Mouse (Mus musculus): Measurements from ENCODE around the gene Lrmp. TPM values are rescaled to one million over a fixed set of nuclear protein-coding genes. Genes with fewer than 3 reads are reported as not detected.
A peak's percentile ranks its signal among the peaks of the same experiment; 100 is the strongest.
"Not testable (repeated sequence)": the region's sequence is repeated elsewhere in the genome, so short reads cannot be mapped to it uniquely, and the experiment has no call there.

The Lrmp gene
- polyA plus RNA-seq, 1 experiment from 2014 or later = 3.9 TPM

- Histone ChIP-seq H3K27me3 (replicated peaks; ENCODE audit: insufficient read depth, low read length) (no peaks in the 10 kb centered on the region), H3K9me3 (ENCODE audit: low read length) (no peaks in the 10 kb centered on the region), H3K4me3 (ENCODE audit: low read depth, low read length) (no peak overlapping the region), H3K4me1 (ENCODE audit: insufficient read depth, low read depth, low read length) (no peaks in the 10 kb centered on the region), H3K36me3 (ENCODE audit: insufficient read depth, low read length) (no peaks in the 10 kb centered on the region), H3K27ac (ENCODE audit: low read length) (no peak overlapping the region), H3K9ac (replicated peaks; ENCODE audit: low read depth) (no peak overlapping the region), H3K4me2 (replicated peaks; ENCODE audit: low read depth, low read length) (no peak overlapping the region)
- ATAC-seq (no peak), DNase-seq (ENCODE audit: low spot score) (no peak)
- no peak for TF ChIP-seq CTCF (IDR thresholded peaks at IDR 0.05)
- no peak for TF ChIP-seq EP300 (IDR thresholded peaks at IDR 0.05)
- WGBS = 81% methylated on average over 5 of the region's 5 CpGs
These were observed 16.5 kb downstream of the Lrmp start for GRCm38 (mm10) chr6:145131991-145132390.

- not testable (repeated sequence) for H3K9ac ChIP-seq (replicated peaks; ENCODE audit: low read depth); H3K4me1 ChIP-seq (ENCODE audit: insufficient read depth, low read depth, low read length); ATAC-seq; H3K27ac ChIP-seq (ENCODE audit: low read length); H3K4me3 ChIP-seq (ENCODE audit: low read depth, low read length); H3K36me3 ChIP-seq (ENCODE audit: insufficient read depth, low read length); H3K4me2 ChIP-seq (replicated peaks; ENCODE audit: low read depth, low read length); DNase-seq (ENCODE audit: low spot score); H3K9me3 ChIP-seq (ENCODE audit: low read length); H3K27me3 ChIP-seq (replicated peaks; ENCODE audit: insufficient read depth, low read length)
- WGBS = 75% methylated on average over 5 of the region's 5 CpGs
These were observed 17.5 kb downstream of the Lrmp start for GRCm38 (mm10) chr6:145132969-145133368.

- TF ChIP-seq CTCF (IDR thresholded peaks at IDR 0.05) = no peak
- TF ChIP-seq EP300 (IDR thresholded peaks at IDR 0.05) = no peak
- Histone ChIP-seq H3K4me3 (ENCODE audit: low read depth, low read length) (no peak overlapping the region), H3K9me3 (ENCODE audit: low read length) (no peaks in the 10 kb centered on the region), H3K4me1 (ENCODE audit: insufficient read depth, low read depth, low read length) (no peaks in the 10 kb centered on the region), H3K4me2 (replicated peaks; ENCODE audit: low read depth, low read length) (no peak overlapping the region), H3K36me3 (ENCODE audit: insufficient read depth, low read length) (no peaks in the 10 kb centered on the region), H3K27me3 (replicated peaks; ENCODE audit: insufficient read depth, low read length) (no peaks in the 10 kb centered on the region), H3K9ac (replicated peaks; ENCODE audit: low read depth) (no peak overlapping the region), H3K27ac (ENCODE audit: low read length) (no peak overlapping the region)
- DNase-seq (ENCODE audit: low spot score) (no peak), ATAC-seq (no peak)
- 68% methylated on average over 3 of the region's 3 CpGs for WGBS
These were observed 19.8 kb downstream of the Lrmp start for GRCm38 (mm10) chr6:145135295-145135694.

- TF ChIP-seq EP300 (IDR thresholded peaks at IDR 0.05) (no peak), CTCF (IDR thresholded peaks at IDR 0.05) (peak; percentile 9; the same call in 1 of the 2 replicates)
- no peak overlapping the region for H3K27ac ChIP-seq (ENCODE audit: low read length)
- ATAC-seq (peak; percentile 50), DNase-seq (ENCODE audit: low spot score) (peak; percentile 22)
- no peaks in the 10 kb centered on the region for H3K4me1 ChIP-seq (ENCODE audit: insufficient read depth, low read depth, low read length)
- H3K4me2 ChIP-seq (replicated peaks; ENCODE audit: low read depth, low read length) = no peak overlapping the region
- H3K27me3 ChIP-seq (replicated peaks; ENCODE audit: insufficient read depth, low read length) = no peaks in the 10 kb centered on the region
- no peaks in the 10 kb centered on the region for H3K9me3 ChIP-seq (ENCODE audit: low read length)
- no peak overlapping the region for H3K9ac ChIP-seq (replicated peaks; ENCODE audit: low read depth)
- 46% methylated on average over 9 of the region's 9 CpGs for WGBS
- H3K36me3 ChIP-seq (ENCODE audit: insufficient read depth, low read length) = no peaks in the 10 kb centered on the region
- H3K4me3 ChIP-seq (ENCODE audit: low read depth, low read length) = no peak overlapping the region
These were observed 20.4 kb downstream of the Lrmp start for GRCm38 (mm10) chr6:145135804-145136203.

- H3K36me3 ChIP-seq (ENCODE audit: insufficient read depth, low read length) = no peaks in the 10 kb centered on the region
These were observed 21.4 kb downstream of the Lrmp start for GRCm38 (mm10) chr6:145136831-145137230.

GRCm38 (mm10) chr6:145139236-145139635 is 23.8 kb downstream of the Lrmp start:
- ATAC-seq (no peak), DNase-seq (ENCODE audit: low spot score) (no peak)
- Histone ChIP-seq H3K4me1 (ENCODE audit: insufficient read depth, low read depth, low read length) (no peaks in the 10 kb centered on the region), H3K9ac (replicated peaks; ENCODE audit: low read depth) (no peak overlapping the region), H3K27ac (ENCODE audit: low read length) (no peak overlapping the region), H3K4me2 (replicated peaks; ENCODE audit: low read depth, low read length) (no peak overlapping the region), H3K9me3 (ENCODE audit: low read length) (no peaks in the 10 kb centered on the region), H3K27me3 (replicated peaks; ENCODE audit: insufficient read depth, low read length) (no peaks in the 10 kb centered on the region), H3K36me3 (ENCODE audit: insufficient read depth, low read length) (no peaks in the 10 kb centered on the region), H3K4me3 (ENCODE audit: low read depth, low read length) (no peak overlapping the region)
- WGBS = 76% methylated on average over 13 of the region's 13 CpGs
- TF ChIP-seq CTCF (IDR thresholded peaks at IDR 0.05) (no peak), EP300 (IDR thresholded peaks at IDR 0.05) (no peak)

More at GRCm38 (mm10) chr6:145136831-145137230, 21.4 kb downstream of the Lrmp start:
- DNase-seq (ENCODE audit: low spot score) = no peak
- no peak overlapping the region for H3K4me2 ChIP-seq (replicated peaks; ENCODE audit: low read depth, low read length)
- no peak overlapping the region for H3K4me3 ChIP-seq (ENCODE audit: low read depth, low read length)
- H3K4me1 ChIP-seq (ENCODE audit: insufficient read depth, low read depth, low read length) = no peaks in the 10 kb centered on the region
- H3K27ac ChIP-seq (ENCODE audit: low read length) = no peak overlapping the region
- ATAC-seq = no peak
- 73% methylated on average over 5 of the region's 5 CpGs for WGBS
- TF ChIP-seq CTCF (IDR thresholded peaks at IDR 0.05) (no peak), EP300 (IDR thresholded peaks at IDR 0.05) (no peak)
- no peaks in the 10 kb centered on the region for H3K27me3 ChIP-seq (replicated peaks; ENCODE audit: insufficient read depth, low read length)
- H3K9me3 ChIP-seq (ENCODE audit: low read length) = no peaks in the 10 kb centered on the region
- H3K9ac ChIP-seq (replicated peaks; ENCODE audit: low read depth) = no peak overlapping the region
